Mouse (Mus musculus): Measurements from ENCODE around the gene Evx1. TPM values are rescaled to one million over a fixed set of nuclear protein-coding genes. Genes with fewer than 3 reads are reported as not detected.

Gene Evx1
- total and polyA plus RNA-seq, 3 experiments = not detected

DNA sequence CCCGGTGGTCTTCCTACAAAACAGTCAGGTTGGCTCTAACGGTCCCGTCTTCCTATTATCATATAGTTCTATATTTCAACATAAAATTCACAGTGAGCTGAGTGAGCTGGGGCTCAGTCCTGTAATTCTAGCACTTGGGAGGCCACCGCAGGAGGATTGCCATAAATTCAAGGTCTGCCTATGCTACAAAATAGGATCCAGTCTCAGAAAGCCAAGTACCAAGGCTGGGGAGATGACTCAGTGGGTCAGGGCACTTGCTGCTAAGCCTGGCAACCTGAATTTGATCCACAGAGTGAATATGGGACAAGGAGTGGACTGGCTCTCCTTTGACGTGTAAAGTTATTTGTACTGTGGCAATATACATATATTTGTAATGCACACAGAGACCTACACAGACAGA lies 29.4 kb upstream of the Evx1 start:
- Histone ChIP-seq H3K79me2 (replicated peaks; ENCODE audit: control insufficient read depth, extremely low read depth, insufficient read depth, poor library complexity, severe bottlenecking) (no peaks in the 10 kb centered on the region), H3K36me3 (replicated peaks in 1 of 2; ENCODE audit: control insufficient read depth in 1 of 2, insufficient read depth in 1 of 2, low read length in 1 of 2) (no peaks in the 10 kb centered on the region), H3K27me3 (replicated peaks) (no peaks in the 10 kb centered on the region), H3K9me3 (replicated peaks; ENCODE audit: low read length) (no peaks in the 10 kb centered on the region), H3K4me3 (replicated peaks in 1 of 3; ENCODE audit: low read depth in 2 of 3, low read length in 2 of 3, poor library complexity in 1 of 3) (no peak overlapping the region), H3K4me2 (ENCODE audit: insufficient read depth, low read depth, poor library complexity, severe bottlenecking) (no peak overlapping the region), H3K9ac (ENCODE audit: insufficient read depth, low read depth) (no peak overlapping the region), H3K27ac (ENCODE audit: insufficient read depth, low read depth) (no peak overlapping the region), H3K4me1 (ENCODE audit: control insufficient read depth in 1 of 2, insufficient read depth in 2 of 2) (no peaks in the 10 kb centered on the region)
- in situ Hi-C loops (cut with MboI; ENCODE audit: low pct_ligation_motif_present, low pct_unique_long_range_greater_than_20kb, low sequenced_read_pairs) = loop anchor here (25.0 kb wide), 1 partner anchor 303 kb away; no protein-coding TSS in a partner anchor
- dilution Hi-C loops (cut with MboI; ENCODE audit: extremely low pct_ligation_motif_present, extremely low pct_unique_long_range_greater_than_20kb, low sequenced_read_pairs) = no loop called here
- no peak for DNase-seq (ENCODE audit: extremely low read depth)
- TF ChIP-seq MYC (IDR thresholded peaks at IDR 0.05; ENCODE audit: low read depth, low read length) (no peak), HCFC1 (IDR thresholded peaks at IDR 0.05; ENCODE audit: low read depth, low read length) (no peak), MAFK (IDR thresholded peaks at IDR 0.05; ENCODE audit: insufficient replicate concordance, low read length) (no peak), CHD2 (IDR thresholded peaks at IDR 0.05; ENCODE audit: low read length) (no peak), NRF1 (IDR thresholded peaks at IDR 0.05; ENCODE audit: low read depth, low read length) (no peak), EP300 (IDR thresholded peaks at IDR 0.05; ENCODE audit: low read length) (no peak), TCF12 (IDR thresholded peaks at IDR 0.05; ENCODE audit: low read depth, low read length) (no peak), E2F4 (IDR thresholded peaks at IDR 0.05; ENCODE audit: insufficient replicate concordance, low read depth, low read length) (no peak), USF1 (IDR thresholded peaks at IDR 0.05; ENCODE audit: low read depth, low read length) (no peak), RAD21 (IDR thresholded peaks at IDR 0.05; ENCODE audit: low read depth, low read length) (no peak), JUND (conservative IDR thresholded peaks at IDR 0.05; ENCODE audit: low read depth, low read length) (no peak), IRF4 (IDR thresholded peaks at IDR 0.05; ENCODE audit: low read depth, low read length) (no peak), CTCF (conservative IDR thresholded peaks at IDR 0.05 in 1 of 2, IDR thresholded peaks at IDR 0.05 in 1 of 2; ENCODE audit: low read depth in 2 of 2, low read length in 2 of 2) (no peak), POLR2AphosphoS2 (IDR thresholded peaks at IDR 0.05; ENCODE audit: low read depth, low read length) (no peak), SIN3A (IDR thresholded peaks at IDR 0.05; ENCODE audit: low read length) (no peak), ZNF384 (IDR thresholded peaks at IDR 0.05; ENCODE audit: low read depth, low read length) (no peak), USF2 (conservative IDR thresholded peaks at IDR 0.05; ENCODE audit: low read depth, low read length) (no peak)

DNA sequence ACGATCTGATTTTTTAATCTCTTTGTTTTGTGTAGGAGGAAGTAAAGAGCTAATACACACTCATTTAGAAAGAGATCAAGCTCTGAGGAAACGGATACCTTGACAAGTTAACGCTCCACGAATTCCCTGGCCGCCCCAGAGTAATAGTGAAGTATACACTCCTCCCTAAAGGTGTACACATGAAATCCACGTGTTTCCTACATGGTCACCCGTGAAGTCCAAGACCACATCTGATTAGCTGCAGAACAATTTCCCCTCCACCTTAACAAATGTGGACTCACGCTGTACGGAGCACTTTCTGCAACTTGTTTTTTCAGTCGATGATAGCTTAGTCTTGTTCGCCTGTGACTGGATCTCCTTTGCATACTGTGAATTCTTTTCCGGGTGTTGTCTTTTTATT lies 23.1 kb upstream of the Evx1 start:
- Histone ChIP-seq H3K27ac (ENCODE audit: insufficient read depth, low read depth) (no peak overlapping the region), H3K9ac (ENCODE audit: insufficient read depth, low read depth) (no peak overlapping the region), H3K27me3 (replicated peaks) (no peaks in the 10 kb centered on the region), H3K4me1 (ENCODE audit: control insufficient read depth in 1 of 2, insufficient read depth in 2 of 2) (peaks cover 3 to 22% of the 10 kb centered on the region in 2 experiments; a peak in 3 of 4 replicates), H3K4me2 (ENCODE audit: insufficient read depth, low read depth, poor library complexity, severe bottlenecking) (no peak overlapping the region), H3K4me3 (replicated peaks in 1 of 3; ENCODE audit: low read depth in 2 of 3, low read length in 2 of 3, poor library complexity in 1 of 3) (no peak overlapping the region), H3K79me2 (replicated peaks; ENCODE audit: control insufficient read depth, extremely low read depth, insufficient read depth, poor library complexity, severe bottlenecking) (no peaks in the 10 kb centered on the region), H3K36me3 (replicated peaks in 1 of 2; ENCODE audit: control insufficient read depth in 1 of 2, insufficient read depth in 1 of 2, low read length in 1 of 2) (no peaks in the 10 kb centered on the region), H3K9me3 (replicated peaks; ENCODE audit: low read length) (no peaks in the 10 kb centered on the region)
- in situ Hi-C loops (cut with MboI; ENCODE audit: low pct_ligation_motif_present, low pct_unique_long_range_greater_than_20kb, low sequenced_read_pairs) (loop anchor here (25.0 kb wide), 1 partner anchor 297 kb away; no protein-coding TSS in a partner anchor), dilution Hi-C loops (cut with MboI; ENCODE audit: extremely low pct_ligation_motif_present, extremely low pct_unique_long_range_greater_than_20kb, low sequenced_read_pairs) (no loop called here)
- TF ChIP-seq EP300 (IDR thresholded peaks at IDR 0.05; ENCODE audit: low read length) (no peak), SMC3 (IDR thresholded peaks at IDR 0.05; ENCODE audit: low read depth, low read length) (no peak), ZMIZ1 (IDR thresholded peaks at IDR 0.05; ENCODE audit: low read depth, low read length) (no peak), IRF4 (IDR thresholded peaks at IDR 0.05; ENCODE audit: low read depth, low read length) (no peak)
- no peak for DNase-seq (ENCODE audit: extremely low read depth)
